Mouse (Mus musculus): ENCODE results near the gene Gm20388.

Gm20388 gene

DNA sequence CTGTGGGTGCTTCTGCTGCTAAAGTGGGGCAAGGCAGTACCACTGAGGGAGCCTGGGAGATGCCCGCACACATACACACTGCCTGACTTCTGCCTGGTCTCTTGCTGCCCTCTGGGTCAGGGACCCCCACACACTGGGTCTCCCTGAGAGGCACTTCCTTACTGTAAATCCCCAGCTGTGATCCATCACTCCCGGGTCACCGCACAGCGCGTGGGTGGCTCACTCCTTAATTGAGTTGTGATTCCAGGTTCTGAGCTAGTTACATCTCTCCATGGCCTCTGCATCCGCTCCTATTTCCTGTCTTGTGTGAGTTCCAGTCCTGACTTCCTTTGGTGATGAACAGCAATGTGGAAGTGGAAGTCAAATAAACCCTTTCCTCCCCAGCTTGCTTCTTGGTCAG lies 3420.1 kb downstream of the Gm20388 start:
- no peak for DNase-seq (ENCODE audit: low spot score in 2 of 2)

DNA sequence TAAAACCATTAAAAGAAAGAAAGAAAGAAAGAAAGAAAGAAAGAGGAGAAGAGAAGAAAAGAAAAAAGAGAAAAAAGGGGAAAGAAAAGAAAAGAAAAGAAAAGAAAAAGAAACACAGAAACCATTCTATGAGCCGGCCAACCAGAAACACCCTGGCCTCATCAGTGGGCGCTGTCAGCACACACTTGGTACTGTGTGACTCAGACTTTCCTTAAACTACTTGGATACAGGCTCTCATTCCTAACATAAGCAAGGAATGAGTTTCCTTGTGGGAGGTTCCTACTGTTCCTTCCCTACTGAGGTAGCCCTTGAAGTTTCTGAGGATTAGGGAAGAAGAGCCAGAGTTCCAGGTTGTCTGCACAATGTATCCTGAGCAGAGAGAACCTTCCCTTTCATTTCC lies 3420.7 kb downstream of the Gm20388 start:
- DNase-seq (ENCODE audit: low spot score in 2 of 2): no peak

DNA sequence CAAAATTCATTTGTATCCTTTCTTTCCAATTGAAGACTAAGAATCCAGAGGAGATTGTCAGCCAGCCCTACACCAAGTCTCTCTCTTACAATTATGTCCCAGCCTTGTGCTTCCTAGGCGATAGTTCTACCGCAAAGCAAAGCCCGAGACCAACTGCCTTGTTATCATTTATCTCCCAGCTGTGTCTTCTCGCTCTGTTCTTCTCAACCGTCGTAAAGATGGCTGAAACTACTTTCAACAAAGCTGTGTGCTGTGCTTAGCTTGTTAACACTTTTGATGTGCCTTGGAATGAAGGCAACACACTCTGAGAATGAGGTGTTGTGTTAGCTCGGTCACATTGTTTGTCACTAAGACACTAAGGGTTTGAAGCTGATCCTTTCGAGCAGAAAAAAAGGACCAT lies 3421.2 kb downstream of the Gm20388 start:
- no peak for DNase-seq (ENCODE audit: low spot score in 2 of 2)

DNA sequence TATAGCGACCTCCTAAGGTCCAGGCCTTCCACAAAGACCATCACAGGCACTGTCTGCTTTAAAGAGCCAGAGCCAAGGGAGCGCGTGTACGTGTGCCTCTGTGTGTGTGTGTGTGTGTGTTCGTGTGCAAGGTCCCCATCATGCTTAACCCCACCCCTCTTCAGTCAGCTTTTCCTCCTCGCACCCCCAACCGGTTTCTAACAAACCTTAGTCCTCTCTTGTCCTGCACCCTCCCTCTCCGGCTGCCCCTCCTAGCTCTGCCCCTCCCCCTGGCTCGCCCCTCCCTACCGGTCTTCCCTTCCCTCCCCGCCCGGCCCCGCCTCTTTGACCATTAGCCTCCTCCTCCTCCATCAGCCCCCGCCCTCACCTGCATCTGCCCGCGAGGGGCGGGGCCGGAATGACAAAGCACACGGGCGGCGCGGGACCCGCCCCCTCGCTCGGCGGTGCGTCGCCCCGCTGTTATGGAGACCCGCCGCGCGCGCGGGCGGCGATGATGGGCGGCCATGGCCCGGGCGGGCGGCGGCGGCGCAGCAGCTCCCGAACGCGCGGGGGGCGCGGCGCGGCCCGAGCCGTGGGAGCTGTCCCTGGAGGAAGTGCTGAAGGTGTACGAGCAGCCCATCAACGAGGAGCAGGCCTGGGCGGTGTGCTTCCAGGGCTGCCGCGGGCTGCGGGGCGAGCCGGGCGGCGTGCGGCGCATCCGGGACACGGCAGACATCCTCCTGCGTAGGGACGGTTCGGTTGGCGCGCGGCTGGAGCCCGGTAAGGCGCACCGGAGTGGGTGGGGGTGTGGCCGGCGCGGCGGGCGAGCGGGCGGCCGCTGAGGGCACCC lies 3421.8 kb downstream of the Gm20388 start, which contains the start of gene Spire2:
TSS of gene Spire2 (plus strand) at position 452 of the 829 bp plus-strand sequence.
- DNase-seq (ENCODE audit: low spot score in 2 of 2): peak; percentile 53 to 67

DNA sequence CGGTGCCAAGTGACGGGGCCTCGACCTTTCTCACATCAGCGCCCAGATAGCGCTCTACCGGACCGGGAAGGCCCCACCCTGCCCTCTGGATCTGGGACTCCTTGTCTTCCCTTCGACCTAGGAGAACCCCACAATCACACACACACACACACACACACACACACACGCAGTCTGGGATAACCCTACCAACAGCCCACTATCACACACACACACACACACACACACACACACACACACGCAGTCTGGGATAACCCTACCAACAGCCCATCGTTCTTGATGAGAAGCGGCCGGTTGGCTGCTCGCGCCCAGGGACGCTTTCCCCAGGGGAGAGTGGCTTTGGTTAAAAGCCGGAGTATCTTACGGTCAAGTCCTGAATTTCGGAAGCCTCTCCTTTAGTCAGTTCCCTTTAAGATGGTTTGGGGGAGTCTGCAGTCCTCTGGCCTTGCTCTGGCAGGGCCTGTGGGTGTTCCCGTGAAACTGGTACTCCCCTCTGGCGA lies 3422.5 kb downstream of the Gm20388 start:
- no peak for DNase-seq (ENCODE audit: low spot score in 2 of 2)

DNA sequence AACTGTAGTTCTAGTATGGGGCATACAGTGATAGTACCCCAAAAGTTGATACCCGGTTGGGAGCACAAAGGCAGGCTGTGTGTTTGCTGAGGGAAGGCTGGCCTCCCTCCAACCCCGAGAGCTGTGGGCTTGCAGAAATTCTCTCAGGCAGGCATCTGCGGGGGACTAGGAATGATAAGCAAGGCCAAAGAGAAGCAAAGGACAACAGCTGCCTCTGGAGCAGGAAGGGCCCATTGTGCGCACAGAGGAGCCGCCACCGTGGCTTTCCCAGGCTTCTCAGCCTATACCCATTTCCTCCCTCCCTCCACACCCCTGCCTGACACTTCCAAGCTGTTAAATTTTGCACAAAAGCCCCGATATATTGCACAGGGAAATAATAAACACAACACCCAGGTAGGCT lies 3423.2 kb downstream of the Gm20388 start:
- no peak for DNase-seq (ENCODE audit: low spot score in 2 of 2)

DNA sequence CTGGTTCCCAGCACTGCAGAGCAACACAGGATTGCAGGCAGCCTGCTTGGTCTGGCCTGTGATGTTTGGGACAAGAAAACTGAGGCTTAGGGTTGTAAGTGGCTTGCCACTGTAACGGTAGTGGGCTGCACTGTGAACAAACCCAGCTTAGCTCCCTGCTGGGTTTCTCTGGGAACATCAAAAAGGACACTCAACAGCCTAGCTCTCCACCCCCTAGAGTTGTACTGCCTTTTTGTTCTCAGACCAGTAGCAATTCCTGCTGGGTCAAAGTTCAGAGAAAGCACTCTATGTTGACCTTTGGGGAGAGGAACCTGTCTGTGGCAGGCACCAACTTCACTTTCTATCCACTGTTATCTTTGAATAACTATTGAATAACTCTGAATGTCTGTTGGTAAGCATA lies 3423.8 kb downstream of the Gm20388 start:
- DNase-seq (ENCODE audit: low spot score in 2 of 2): no peak

DNA sequence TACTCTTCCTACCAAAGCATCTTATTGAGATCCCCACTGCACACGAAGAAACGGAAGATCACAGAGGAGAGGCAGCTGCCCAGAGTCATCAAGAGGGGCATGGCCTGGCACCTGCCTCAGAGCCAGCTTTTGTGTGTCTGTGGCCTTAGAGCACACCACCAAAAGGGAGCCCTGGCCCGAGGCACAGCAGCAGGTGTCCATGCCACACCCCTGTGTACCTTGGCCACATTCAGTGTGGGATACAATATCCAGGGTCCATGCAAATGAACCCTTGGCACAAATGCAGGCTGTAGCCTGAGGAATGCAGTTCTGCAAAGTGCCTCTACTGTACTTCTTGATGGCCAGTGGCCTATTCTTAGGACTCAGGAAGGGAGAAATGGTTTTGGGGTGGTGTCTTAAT lies 3426.8 kb downstream of the Gm20388 start:
- no peak for DNase-seq (ENCODE audit: low spot score in 2 of 2)

DNA sequence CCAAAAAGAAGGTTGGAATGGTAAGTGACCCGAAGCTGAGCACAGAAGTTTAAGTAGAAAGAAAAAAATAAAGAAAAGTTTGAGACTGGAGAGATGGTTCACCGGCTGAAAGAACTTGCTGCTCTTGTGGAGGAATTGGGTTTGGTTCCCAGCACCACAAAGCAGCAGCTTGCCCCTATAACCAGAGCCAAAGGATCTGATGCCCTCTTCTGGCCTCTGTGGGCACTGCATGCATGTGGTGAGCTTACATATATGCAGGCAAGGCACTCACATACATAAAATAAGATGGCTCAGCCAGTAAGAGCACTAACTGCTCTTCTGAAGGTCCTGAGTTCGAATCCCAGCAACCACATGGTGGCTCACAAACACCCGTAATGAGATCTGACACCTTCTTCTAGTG lies 3429.4 kb downstream of the Gm20388 start:
- no peak for DNase-seq (ENCODE audit: low spot score in 2 of 2)

DNA sequence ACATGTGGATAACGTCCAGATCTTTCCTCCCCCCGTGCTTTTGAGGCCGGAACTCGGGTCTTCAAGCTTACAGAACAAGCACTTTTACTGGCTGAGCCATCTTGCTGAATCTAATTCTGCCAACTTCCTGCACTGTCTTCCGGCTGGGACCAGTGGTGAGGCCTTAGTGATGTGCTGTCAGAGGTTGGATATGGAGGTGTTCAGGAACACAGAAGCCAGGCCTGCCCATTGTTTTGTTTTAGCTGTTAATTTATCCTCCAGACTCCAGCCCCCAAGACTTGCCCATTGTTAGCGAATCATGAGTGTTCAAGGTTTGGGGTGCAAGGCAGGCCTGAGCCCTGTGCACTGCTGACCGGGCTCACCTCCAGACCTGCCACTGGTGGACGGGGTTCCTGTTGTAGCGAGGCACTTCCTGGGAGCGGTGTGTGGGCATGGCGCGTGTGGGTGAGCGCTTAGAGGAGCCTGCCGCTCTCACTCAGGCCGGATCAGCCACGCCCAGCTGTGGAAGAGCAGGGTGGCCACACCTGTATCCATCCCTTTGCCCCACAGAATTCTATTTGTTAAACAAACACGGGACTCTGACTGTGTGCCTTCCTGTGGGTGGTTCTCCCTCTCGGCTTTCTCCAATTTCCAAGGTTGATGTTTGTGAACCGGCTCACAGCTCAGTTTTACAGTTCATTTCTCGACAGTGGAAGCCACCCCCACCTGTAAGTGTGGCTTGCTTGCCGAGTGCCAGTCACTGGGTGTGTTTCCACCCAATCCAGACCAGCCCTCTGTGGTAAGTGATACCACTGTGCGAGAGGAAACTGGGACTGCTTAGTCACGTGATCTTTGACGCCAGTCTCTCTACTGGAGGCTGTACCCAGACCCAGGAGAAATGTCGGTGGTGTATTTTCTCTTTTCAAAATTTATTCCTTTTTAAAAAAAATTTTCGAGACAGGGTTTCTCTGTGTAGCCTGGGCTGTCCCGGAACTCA lies 3430.7 kb downstream of the Gm20388 start:
- DNase-seq (ENCODE audit: low spot score in 2 of 2): peak; percentile 37 to 60

DNA sequence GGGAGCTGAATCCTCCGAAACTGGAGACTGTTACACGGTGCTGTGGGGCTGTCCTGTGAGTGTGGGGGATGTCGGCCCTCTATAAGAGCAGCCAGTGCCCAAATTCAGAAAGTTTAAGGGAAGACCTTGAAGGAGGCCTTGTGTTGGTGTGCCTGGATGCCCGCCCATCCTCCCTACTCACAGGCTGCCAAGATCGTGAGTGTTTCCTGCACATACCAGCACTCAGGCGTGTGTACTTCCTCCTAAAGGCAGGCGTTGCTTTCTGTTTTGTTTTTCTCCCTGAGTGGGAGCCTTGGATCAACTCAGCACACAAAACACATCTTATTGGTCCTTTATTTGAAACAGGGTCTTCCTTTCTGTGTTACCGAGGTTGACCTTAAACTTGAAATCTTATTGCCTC lies 3431.6 kb downstream of the Gm20388 start:
- no peak for DNase-seq (ENCODE audit: low spot score in 2 of 2)

DNA sequence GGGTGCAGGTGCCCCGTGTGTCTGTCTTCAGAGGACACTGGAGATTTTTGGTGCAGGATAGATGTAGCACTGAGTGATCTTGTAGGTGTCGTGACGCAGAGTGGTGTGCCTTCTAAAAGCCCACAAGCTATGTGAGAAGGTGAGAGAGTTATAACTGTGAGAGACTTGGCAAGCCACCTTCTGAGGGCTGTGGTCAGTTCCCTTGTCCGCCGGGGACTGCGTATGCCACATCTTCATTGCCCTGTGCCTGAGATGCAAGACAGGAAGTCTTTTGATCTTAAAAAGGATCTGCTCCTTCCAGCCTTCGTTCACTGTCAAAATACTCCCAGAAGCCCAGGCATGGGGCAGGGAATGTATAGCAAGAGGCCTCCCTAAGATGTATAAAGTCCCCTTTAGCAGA lies 3432.3 kb downstream of the Gm20388 start:
- DNase-seq (ENCODE audit: low spot score in 2 of 2): no peak

DNA sequence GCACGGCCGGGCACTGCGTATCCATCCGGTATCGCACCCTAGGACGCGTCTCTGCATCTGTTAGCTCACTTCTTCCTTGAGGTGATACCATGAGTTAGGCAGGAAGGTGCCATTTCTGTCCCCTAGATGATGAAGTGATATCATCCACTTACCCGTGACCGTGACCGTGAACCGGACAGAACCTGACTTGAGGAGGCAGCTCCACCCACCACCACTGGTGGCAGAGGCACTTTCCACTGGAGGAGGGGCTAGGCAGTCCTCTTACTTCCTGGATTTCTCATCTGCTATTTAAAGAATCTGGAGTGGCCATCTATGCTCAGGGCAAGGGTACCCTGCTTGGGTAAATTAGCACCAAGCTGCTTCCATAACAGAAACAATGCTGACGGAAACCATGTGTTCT lies 3432.8 kb downstream of the Gm20388 start:
- DNase-seq (ENCODE audit: low spot score in 2 of 2): no peak

DNA sequence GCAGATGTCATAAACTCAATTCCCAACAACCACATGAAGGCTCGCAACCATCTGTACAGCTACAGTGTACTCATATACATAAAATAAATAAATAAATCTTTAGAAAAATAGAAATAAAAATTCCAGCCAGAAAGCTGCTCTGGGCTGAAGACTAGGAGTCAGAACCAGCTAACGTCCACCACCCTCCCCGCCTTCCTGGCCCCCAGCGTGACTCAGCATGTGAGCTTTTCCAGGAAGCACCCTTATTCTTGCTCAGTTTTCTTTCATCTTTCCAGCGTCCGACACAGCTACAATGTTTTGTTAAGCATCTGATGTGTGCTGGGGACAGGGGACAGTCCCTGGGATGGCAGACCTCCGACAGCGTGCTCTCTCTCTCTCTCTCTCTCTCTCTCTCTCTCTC lies 3434.5 kb downstream of the Gm20388 start:
- DNase-seq (ENCODE audit: low spot score in 2 of 2): no peak

DNA sequence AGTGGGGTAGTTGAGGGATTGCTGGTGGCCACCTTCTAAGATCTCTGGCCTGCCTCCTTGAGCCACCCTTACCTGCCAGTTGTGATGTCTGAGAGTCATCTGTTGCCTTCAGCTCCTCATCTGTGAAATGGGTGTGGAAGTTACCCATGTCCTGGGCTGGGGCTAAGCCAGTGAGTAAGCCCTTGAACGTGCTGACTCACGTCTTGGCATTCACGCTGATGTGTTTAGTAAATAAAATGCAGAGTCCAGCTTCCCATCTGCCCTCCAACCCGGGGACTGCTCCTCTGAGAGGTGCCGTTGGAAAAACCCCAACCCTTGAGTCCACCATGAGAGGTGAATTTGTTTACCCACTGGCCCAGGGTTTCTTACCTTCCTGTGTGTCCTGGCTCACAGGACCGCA lies 3435.2 kb downstream of the Gm20388 start:
- DNase-seq (ENCODE audit: low spot score in 2 of 2): no peak

DNA sequence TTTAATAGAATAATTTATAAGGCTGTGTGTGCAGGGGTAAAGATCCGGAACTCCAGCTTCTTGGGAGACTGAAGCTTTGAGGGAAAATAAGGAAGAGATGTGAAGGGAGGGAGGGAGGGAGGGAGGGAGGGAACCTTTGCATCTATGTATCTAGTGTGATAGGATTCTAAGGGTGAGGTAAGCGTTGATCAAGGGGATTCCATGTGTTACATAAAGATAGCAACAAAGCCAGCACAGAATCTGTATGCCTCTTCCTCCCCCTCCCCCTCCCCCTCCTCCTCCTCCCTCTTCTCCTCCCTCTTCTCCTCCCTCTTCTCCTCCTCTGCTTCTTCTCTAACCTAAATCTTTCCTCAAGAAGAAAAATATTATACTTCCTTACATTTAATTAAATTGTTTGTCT lies 3436.7 kb downstream of the Gm20388 start:
- DNase-seq (ENCODE audit: low spot score in 2 of 2): no peak

DNA sequence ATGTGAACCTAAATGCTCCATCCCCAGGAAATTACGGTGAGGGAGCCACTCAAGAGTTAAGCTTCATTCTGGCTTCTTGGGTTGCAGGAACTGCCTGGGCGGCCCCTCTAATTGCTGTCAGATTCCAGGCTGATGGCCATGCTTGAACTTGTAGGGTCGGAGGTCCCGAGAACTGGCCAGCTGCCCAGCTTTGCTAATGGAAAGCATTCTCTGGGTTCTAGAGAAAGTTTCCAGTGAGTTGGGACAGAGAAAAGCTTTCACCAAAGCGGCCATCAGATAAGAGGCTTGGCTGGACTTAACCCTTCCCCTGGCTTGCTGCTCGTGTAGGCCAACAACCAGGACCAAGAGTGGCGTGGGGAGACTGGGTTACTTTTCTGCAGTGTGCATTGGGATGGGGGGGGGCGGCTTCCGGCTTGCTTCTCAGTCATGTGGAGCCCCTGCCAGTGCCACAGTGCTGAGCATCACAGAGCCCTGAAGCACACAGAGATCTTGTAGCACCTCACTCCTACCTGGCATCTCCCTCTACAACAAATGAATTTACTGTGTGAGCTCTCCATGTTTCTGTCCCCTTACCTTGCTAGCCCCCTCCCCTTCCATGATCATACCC lies 3437.7 kb downstream of the Gm20388 start:
- peak in 1 of 2 experiments; percentile 30 for DNase-seq (ENCODE audit: low spot score in 2 of 2)

DNA sequence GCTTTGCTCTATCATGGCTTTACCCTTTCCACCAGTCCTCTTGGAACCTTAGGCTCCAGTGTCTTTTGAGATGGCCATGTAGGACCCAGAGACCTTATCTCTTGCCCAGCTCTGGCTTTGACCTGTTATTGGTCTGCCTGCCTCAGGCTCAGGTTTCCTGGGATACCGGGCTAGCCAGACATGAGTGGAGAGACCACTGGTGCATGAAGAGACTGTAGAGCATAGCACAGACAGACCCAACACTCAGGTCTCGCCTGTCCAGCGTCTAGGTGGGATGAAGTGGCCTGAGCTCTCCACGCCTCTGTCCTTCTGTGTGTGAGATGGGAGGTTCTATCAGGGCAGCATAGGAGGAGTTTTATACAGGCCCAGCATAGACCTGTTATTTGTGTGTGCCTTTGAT lies 3438.4 kb downstream of the Gm20388 start:
- no peak for DNase-seq (ENCODE audit: low spot score in 2 of 2)

DNA sequence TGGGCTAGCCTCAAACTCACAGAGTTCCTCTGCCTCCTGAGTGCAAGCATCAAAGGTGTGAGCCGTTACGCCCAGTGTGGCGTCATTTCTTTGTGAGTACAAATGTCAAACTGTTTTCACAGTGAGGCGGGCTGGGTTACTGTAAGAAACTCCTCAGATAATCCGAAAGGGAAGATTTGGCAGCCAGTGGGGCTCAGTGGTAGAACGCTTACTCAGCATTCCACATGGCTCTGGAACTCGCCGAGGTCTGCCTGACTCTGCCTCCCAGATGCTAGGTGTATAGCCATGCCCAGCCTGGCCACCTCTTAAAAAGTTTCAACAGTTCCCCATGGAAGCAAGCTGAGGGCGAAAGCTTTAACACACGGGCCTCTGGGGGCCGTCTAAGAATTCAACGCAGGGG lies 3441.5 kb downstream of the Gm20388 start:
- DNase-seq (ENCODE audit: low spot score in 2 of 2): no peak

DNA sequence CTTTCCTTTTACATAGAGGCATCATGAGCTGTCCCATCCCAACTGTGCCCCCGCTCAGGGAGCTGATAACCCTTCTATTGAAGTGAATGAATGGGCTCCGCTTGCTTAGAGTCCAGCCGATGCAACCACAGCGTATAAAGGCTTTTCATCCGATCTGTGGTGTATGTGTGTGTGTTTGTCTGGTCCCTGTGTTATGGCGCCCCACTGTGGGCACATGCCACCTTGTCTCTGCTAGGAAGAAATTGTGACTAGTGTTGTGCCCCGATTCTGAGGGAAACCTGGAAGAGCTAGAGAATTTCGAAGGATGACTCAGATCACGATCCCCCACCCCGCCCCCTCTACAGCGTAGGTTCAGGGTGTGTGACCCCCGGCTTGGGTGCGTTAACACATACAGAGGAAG lies 3442.1 kb downstream of the Gm20388 start:
- peak; percentile 29 to 37 for DNase-seq (ENCODE audit: low spot score in 2 of 2)

DNA sequence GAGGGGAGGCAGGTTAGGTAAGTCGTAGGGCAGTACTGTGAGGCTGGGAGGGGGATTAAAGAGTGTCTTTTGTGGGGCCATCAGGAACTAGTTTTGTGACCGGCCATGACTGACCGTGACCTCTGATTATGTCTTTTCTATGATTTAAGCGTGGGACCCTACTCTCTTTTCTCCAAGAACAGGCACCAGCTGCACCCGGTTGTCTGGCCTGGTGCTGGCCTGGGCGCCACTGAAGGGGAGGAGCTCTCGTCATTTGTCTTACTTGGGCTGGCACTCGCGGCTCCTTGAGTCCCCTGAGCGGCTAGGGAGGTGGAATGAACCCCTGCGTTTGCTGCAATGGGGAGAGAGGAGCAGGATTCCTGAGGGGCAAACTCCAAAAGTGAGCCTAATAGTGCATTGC lies 3442.6 kb downstream of the Gm20388 start:
- no peak for DNase-seq (ENCODE audit: low spot score in 2 of 2)

All from urinary bladder, adult 18-20 months (tissue).